10 mouse cellular contexts compared by ENCODE assay signal in the genomic region with DNA sequence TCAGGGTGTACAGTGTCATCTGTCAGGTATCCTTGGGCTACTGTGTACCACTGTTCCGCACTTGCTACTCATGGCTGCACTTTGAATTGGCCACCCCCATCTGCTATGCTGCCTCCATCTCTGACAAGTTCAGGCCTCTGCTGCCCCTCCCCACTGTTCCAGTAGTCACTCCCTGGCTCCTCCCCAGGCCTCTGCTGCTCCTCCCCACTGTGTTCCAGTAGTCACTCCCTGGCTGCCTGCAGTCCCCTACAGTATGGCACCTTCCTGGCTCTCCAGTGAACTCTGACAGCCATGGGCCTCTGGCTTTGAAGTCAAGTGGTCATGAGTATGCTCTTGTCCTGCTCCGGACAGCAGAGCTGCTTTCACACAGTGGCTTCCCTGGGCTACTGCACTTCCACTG. TPM values are rescaled to one million over a fixed set of nuclear protein-coding genes. Genes with fewer than 3 reads are reported as not detected.
A peak's percentile ranks its signal among the peaks of the same experiment; 100 is the strongest.
DNase-seq lines count a peak whose midpoint lies in the region; ATAC-seq and TF ChIP-seq lines count a peak whose summit lies in the region.
"Had no signal": no experiment of that assay in that cellular context is flagged by ENCODE, and none has a peak within 500 bp of the region (broad histone marks: within the 10 kb centered on the region; RNA-seq: fewer than 3 reads in every experiment).

No protein-coding gene starts in this region.

- TF ChIP-seq CTCF in stomach, postnatal 0 days (IDR thresholded peaks at IDR 0.05; ENCODE audit: low read depth) = no peak

- H3K4me3 ChIP-seq in heart, embryonic 10.5 days = no peak overlapping the region
- H3K4me3 ChIP-seq in stomach, embryonic 14.5 days (ENCODE audit: low read depth, low read length) = no peak overlapping the region
- no peak overlapping the region for H3K4me3 ChIP-seq in stomach, postnatal 0 days (ENCODE audit: low read depth, low read length)
- no peak overlapping the region for H3K4me3 ChIP-seq in embryonic facial prominence, embryonic 13.5 days
- no peak overlapping the region for H3K4me3 ChIP-seq in midbrain, embryonic 14.5 days (replicated peaks; ENCODE audit: low read depth, low read length)
- H3K4me3 ChIP-seq: limb, embryonic 12.5 days had no signal

- TF ChIP-seq EP300 in stomach, postnatal 0 days (optimal IDR thresholded peaks at IDR 0.05) = no peak

- no peak overlapping the region for H3K4me2 ChIP-seq in stomach, embryonic 14.5 days (replicated peaks; ENCODE audit: low read depth, low read length)
- H3K4me2 ChIP-seq in stomach, postnatal 0 days (replicated peaks; ENCODE audit: low read depth) = no peak overlapping the region
- H3K4me2 ChIP-seq in embryonic facial prominence, embryonic 13.5 days = no peak overlapping the region
- no peak overlapping the region for H3K4me2 ChIP-seq in midbrain, embryonic 14.5 days (ENCODE audit: low read length)
- H3K4me2 ChIP-seq: hindbrain, embryonic 14.5 days; limb, embryonic 12.5 days had no signal

- peaks cover 23% of the 10 kb centered on the region for H3K4me1 ChIP-seq in heart, embryonic 10.5 days
- H3K4me1 ChIP-seq in stomach, embryonic 14.5 days (ENCODE audit: control insufficient read depth, insufficient read depth, low read length) = no peaks in the 10 kb centered on the region
- H3K4me1 ChIP-seq in stomach, postnatal 0 days (replicated peaks; ENCODE audit: control insufficient read depth, insufficient read depth) = no peaks in the 10 kb centered on the region
- H3K4me1 ChIP-seq in embryonic facial prominence, embryonic 13.5 days = no peaks in the 10 kb centered on the region
- 0 out of 2 replicates have a peak, but pooled peaks cover 4% of the 10 kb centered on the region for H3K4me1 ChIP-seq in midbrain, embryonic 14.5 days (ENCODE audit: control insufficient read depth, insufficient read depth, low read length)
- H3K4me1 ChIP-seq: limb, embryonic 12.5 days had no signal

- WGBS in heart, embryonic 10.5 days = 53% methylated on average over 2 of the region's 2 CpGs
- WGBS in stomach, embryonic 14.5 days = 64% methylated on average over 2 of the region's 2 CpGs
- 71% methylated on average over 2 of the region's 2 CpGs for WGBS in stomach, postnatal 0 days
- 84% methylated on average over 2 of the region's 2 CpGs for WGBS in embryonic facial prominence, embryonic 13.5 days
- 85% methylated on average over 2 of the region's 2 CpGs for WGBS in midbrain, embryonic 14.5 days

- 0 out of 2 replicates have a peak, but pooled peaks have one; percentile 15 for ATAC-seq in stomach, embryonic 14.5 days (ENCODE audit: insufficient number of reproducible peaks, insufficient read depth, low FRiP score, low read depth)
- ATAC-seq in stomach, postnatal 0 days (ENCODE audit: low FRiP score, low TSS enrichment) = no peak
- no peak for ATAC-seq in embryonic facial prominence, embryonic 13.5 days (ENCODE audit: insufficient number of reproducible peaks, insufficient read depth, low FRiP score, low TSS enrichment, low read depth)
- no peak for ATAC-seq in midbrain, embryonic 14.5 days (ENCODE audit: low FRiP score, low TSS enrichment)

- no peaks in the 10 kb centered on the region for H3K9me3 ChIP-seq in heart, embryonic 10.5 days
- no peaks in the 10 kb centered on the region for H3K9me3 ChIP-seq in stomach, embryonic 14.5 days (ENCODE audit: control insufficient read depth, low read depth, low read length)
- H3K9me3 ChIP-seq in stomach, postnatal 0 days (ENCODE audit: control insufficient read depth, low read length) = no peaks in the 10 kb centered on the region
- H3K9me3 ChIP-seq in embryonic facial prominence, embryonic 13.5 days = no peaks in the 10 kb centered on the region
- no peaks in the 10 kb centered on the region for H3K9me3 ChIP-seq in midbrain, embryonic 14.5 days (ENCODE audit: control insufficient read depth, low read length)
- H3K9me3 ChIP-seq: limb, embryonic 12.5 days had no signal

- intact Hi-C loops in heart, postnatal 14 days (cut with DNase I) = no loop called here

- H3K27ac ChIP-seq in heart, embryonic 10.5 days = no peak overlapping the region
- H3K27ac ChIP-seq in stomach, embryonic 14.5 days (ENCODE audit: low read length) = no peak overlapping the region
- H3K27ac ChIP-seq in stomach, postnatal 0 days (replicated peaks) = no peak overlapping the region
- H3K27ac ChIP-seq in embryonic facial prominence, embryonic 13.5 days = no peak overlapping the region
- no peak overlapping the region for H3K27ac ChIP-seq in midbrain, embryonic 14.5 days (replicated peaks; ENCODE audit: low read depth, low read length)
- H3K27ac ChIP-seq: hindbrain, embryonic 14.5 days; limb, embryonic 12.5 days had no signal

- H3K27me3 ChIP-seq in heart, embryonic 10.5 days (ENCODE audit: insufficient read depth, poor library complexity, severe bottlenecking) = peaks cover 17% of the 10 kb centered on the region
- no peaks in the 10 kb centered on the region for H3K27me3 ChIP-seq in stomach, embryonic 14.5 days (ENCODE audit: control insufficient read depth, insufficient read depth, low read length)
- no peaks in the 10 kb centered on the region for H3K27me3 ChIP-seq in stomach, postnatal 0 days (ENCODE audit: control insufficient read depth, insufficient read depth, low read length)
- no peaks in the 10 kb centered on the region for H3K27me3 ChIP-seq in embryonic facial prominence, embryonic 13.5 days
- no peaks in the 10 kb centered on the region for H3K27me3 ChIP-seq in midbrain, embryonic 14.5 days (ENCODE audit: control insufficient read depth, insufficient read depth, low read length)
- H3K27me3 ChIP-seq: limb, embryonic 12.5 days had no signal

- H3K36me3 ChIP-seq in heart, embryonic 10.5 days = peaks cover 36% of the 10 kb centered on the region
- peaks cover 19% of the 10 kb centered on the region for H3K36me3 ChIP-seq in stomach, embryonic 14.5 days (ENCODE audit: control insufficient read depth, insufficient read depth, low read length)
- peaks cover 9% of the 10 kb centered on the region for H3K36me3 ChIP-seq in stomach, postnatal 0 days (ENCODE audit: control insufficient read depth, insufficient read depth, low read length)
- peaks cover 69% of the 10 kb centered on the region for H3K36me3 ChIP-seq in embryonic facial prominence, embryonic 13.5 days
- peaks cover 44% of the 10 kb centered on the region for H3K36me3 ChIP-seq in midbrain, embryonic 14.5 days (ENCODE audit: control insufficient read depth, insufficient read depth, low read length)

- peak; percentile 85 for DNase-seq in heart, embryonic 10.5 days (ENCODE audit: low spot score)
- no peak for DNase-seq in heart, postnatal 14 days
- DNase-seq in stomach, postnatal 0 days (ENCODE audit: low spot score) = no peak
- DNase-seq in thymus, postnatal 10 days (ENCODE audit: low spot score in 2 of 2) = no peak
- DNase-seq in midbrain, embryonic 14.5 days = no peak
- DNase-seq: right cerebral cortex, postnatal 14 days had no signal

- no peak overlapping the region for H3K9ac ChIP-seq in stomach, embryonic 14.5 days (replicated peaks; ENCODE audit: low read depth, low read length)
- H3K9ac ChIP-seq in stomach, postnatal 0 days (ENCODE audit: low read length) = no peak overlapping the region
- H3K9ac ChIP-seq in embryonic facial prominence, embryonic 13.5 days = 0 out of 2 replicates have a peak overlapping the region, but pooled peaks have one; percentile 21
- H3K9ac ChIP-seq in midbrain, embryonic 14.5 days (replicated peaks; ENCODE audit: low read length) = no peak overlapping the region
- H3K9ac ChIP-seq: hindbrain, embryonic 14.5 days; limb, embryonic 12.5 days had no signal

RNA-seq across cellular contexts. Expression of a gene that starts 19.2 kb away (rescaled TPM):
- polyA plus RNA-seq in heart, embryonic 10.5 days (2016; fragmentation: Nextera tagmentation; extraction: Ambion mirVana) = 42.9 and 56.2 TPM in 2 replicates
- 10 to 100 TPM; 36.3 to 38.9 TPM for total RNA-seq in heart, postnatal 14 days (2021)
- polyA plus RNA-seq in stomach, embryonic 14.5 days (2014; fragmentation: Nextera tagmentation; extraction: Ambion mirVana) = 78.2 and 79.1 TPM in 2 replicates
- polyA plus RNA-seq in stomach, postnatal 0 days (2015; fragmentation: Nextera tagmentation; extraction: Ambion mirVana) = 50.9 and 55.2 TPM in 2 replicates
- polyA plus RNA-seq in embryonic facial prominence, embryonic 13.5 days (2015; fragmentation: Nextera tagmentation; extraction: Ambion mirVana) = 69.5 and 72.0 TPM in 2 replicates
- 21.0 and 28.4 TPM in 2 replicates for polyA plus RNA-seq in midbrain, embryonic 14.5 days (2014; fragmentation: Nextera tagmentation; extraction: Ambion mirVana)

RNA-seq across cellular contexts. Expression of a gene that starts 44.8 kb away (rescaled TPM):
- polyA plus RNA-seq in heart, embryonic 10.5 days (2016; fragmentation: Nextera tagmentation; extraction: Ambion mirVana) = 24.6 and 28.9 TPM in 2 replicates
- 1 to 10 TPM; 5.5 to 7.3 TPM for total RNA-seq in heart, postnatal 14 days (2021)
- 29.1 and 29.8 TPM in 2 replicates for polyA plus RNA-seq in stomach, embryonic 14.5 days (2014; fragmentation: Nextera tagmentation; extraction: Ambion mirVana)
- polyA plus RNA-seq in stomach, postnatal 0 days (2015; fragmentation: Nextera tagmentation; extraction: Ambion mirVana) = 17.2 and 18.1 TPM in 2 replicates
- polyA plus RNA-seq in embryonic facial prominence, embryonic 13.5 days (2015; fragmentation: Nextera tagmentation; extraction: Ambion mirVana) = 31.7 and 34.9 TPM in 2 replicates
- polyA plus RNA-seq in midbrain, embryonic 14.5 days (2014; fragmentation: Nextera tagmentation; extraction: Ambion mirVana) = 18.3 and 18.6 TPM in 2 replicates

RNA-seq across cellular contexts. Expression of a gene that starts 56.0 kb away (rescaled TPM):
- polyA plus RNA-seq in heart, embryonic 10.5 days (2016; fragmentation: Nextera tagmentation; extraction: Ambion mirVana) = 31.6 and 34.0 TPM in 2 replicates
- total RNA-seq in heart, postnatal 14 days (2021) = 10 to 100 TPM; 21.6 to 24.9 TPM
- 39.1 and 40.7 TPM in 2 replicates for polyA plus RNA-seq in stomach, embryonic 14.5 days (2014; fragmentation: Nextera tagmentation; extraction: Ambion mirVana)
- polyA plus RNA-seq in stomach, postnatal 0 days (2015; fragmentation: Nextera tagmentation; extraction: Ambion mirVana) = 16.6 and 16.7 TPM in 2 replicates
- polyA plus RNA-seq in embryonic facial prominence, embryonic 13.5 days (2015; fragmentation: Nextera tagmentation; extraction: Ambion mirVana) = 45.0 and 47.1 TPM in 2 replicates
- polyA plus RNA-seq in midbrain, embryonic 14.5 days (2014; fragmentation: Nextera tagmentation; extraction: Ambion mirVana) = 43.3 and 49.8 TPM in 2 replicates

RNA-seq across cellular contexts. Expression of a gene that starts 57.4 kb away (rescaled TPM):
- polyA plus RNA-seq in heart, embryonic 10.5 days (2016; fragmentation: Nextera tagmentation; extraction: Ambion mirVana) = 31.3 and 36.0 TPM in 2 replicates
- 10 to 100 TPM in 1 of 2 experiments, 1 to 10 TPM in 1; 8.8 to 12.0 TPM for total RNA-seq in heart, postnatal 14 days (2021)
- 27.2 and 31.0 TPM in 2 replicates for polyA plus RNA-seq in stomach, embryonic 14.5 days (2014; fragmentation: Nextera tagmentation; extraction: Ambion mirVana)
- 22.4 and 23.9 TPM in 2 replicates for polyA plus RNA-seq in stomach, postnatal 0 days (2015; fragmentation: Nextera tagmentation; extraction: Ambion mirVana)
- polyA plus RNA-seq in embryonic facial prominence, embryonic 13.5 days (2015; fragmentation: Nextera tagmentation; extraction: Ambion mirVana) = 31.3 and 35.0 TPM in 2 replicates
- 77.0 and 80.4 TPM in 2 replicates for polyA plus RNA-seq in midbrain, embryonic 14.5 days (2014; fragmentation: Nextera tagmentation; extraction: Ambion mirVana)

RNA-seq across cellular contexts. Expression of a gene that starts 58.5 kb away (rescaled TPM):
- 484 and 569 TPM in 2 replicates for polyA plus RNA-seq in heart, embryonic 10.5 days (2016; fragmentation: Nextera tagmentation; extraction: Ambion mirVana)
- total RNA-seq in heart, postnatal 14 days (2021) = 100 to 1,000 TPM; 298 to 350 TPM
- 1,014 and 1,021 TPM in 2 replicates for polyA plus RNA-seq in stomach, embryonic 14.5 days (2014; fragmentation: Nextera tagmentation; extraction: Ambion mirVana)
- 726 and 771 TPM in 2 replicates for polyA plus RNA-seq in stomach, postnatal 0 days (2015; fragmentation: Nextera tagmentation; extraction: Ambion mirVana)
- 763 and 839 TPM in 2 replicates for polyA plus RNA-seq in embryonic facial prominence, embryonic 13.5 days (2015; fragmentation: Nextera tagmentation; extraction: Ambion mirVana)
- polyA plus RNA-seq in midbrain, embryonic 14.5 days (2014; fragmentation: Nextera tagmentation; extraction: Ambion mirVana) = 653 and 682 TPM in 2 replicates
